Mouse (Mus musculus): ENCODE data around the gene Man1a2. TPM values are rescaled to one million over a fixed set of nuclear protein-coding genes. Genes with fewer than 3 reads are reported as not detected.
A peak's percentile ranks its signal among the peaks of the same experiment; 100 is the strongest.

Gene Man1a2
- total and polyA plus RNA-seq, 3 experiments: 27.1 to 261 (median 33.2) TPM

GRCm38 (mm10) chr3:100734482-100735154, 49.3 kb upstream of the Man1a2 start:
- H3K36me3 ChIP-seq (ENCODE audit: control insufficient read depth in 1 of 2, insufficient read depth in 2 of 2, low read length in 2 of 2): no peaks in the 10 kb centered on the region
- DNase-seq (ENCODE audit: low read depth, low spot score): peak; percentile 57
- no peaks in the 10 kb centered on the region for H3K79me2 ChIP-seq (ENCODE audit: control insufficient read depth, insufficient read depth, low read length, poor library complexity)
- peaks cover 0 to 3% of the 10 kb centered on the region in 2 experiments; a peak in 1 of 4 replicates for H3K27me3 ChIP-seq (ENCODE audit: control insufficient read depth in 1 of 2, insufficient read depth in 2 of 2, low read length in 2 of 2)
- H3K4me1 ChIP-seq (ENCODE audit: control insufficient read depth in 1 of 2, insufficient read depth in 2 of 2, low read length in 2 of 2): no peaks in the 10 kb centered on the region; a peak in 1 of 4 replicates
- TF ChIP-seq GABPA (IDR thresholded peaks at IDR 0.05; ENCODE audit: low read depth, low read length) (no peak), TBP (IDR thresholded peaks at IDR 0.05; ENCODE audit: low read depth, low read length) (0 out of 2 replicates have a peak, but pooled peaks have one; percentile 42)
- H3K27ac ChIP-seq (ENCODE audit: control insufficient read depth, low read depth, low read length): no peak overlapping the region
- no peaks in the 10 kb centered on the region for H3K9me3 ChIP-seq (replicated peaks; ENCODE audit: insufficient read depth, low read length)
- no peak overlapping the region for H3K4me3 ChIP-seq (ENCODE audit: control insufficient read depth in 1 of 2, insufficient read depth in 1 of 2, low read depth in 2 of 2, low read length in 2 of 2)
- no peak overlapping the region for H3K9ac ChIP-seq (ENCODE audit: control insufficient read depth, low read depth, low read length, poor library complexity, severe bottlenecking)

DNA sequence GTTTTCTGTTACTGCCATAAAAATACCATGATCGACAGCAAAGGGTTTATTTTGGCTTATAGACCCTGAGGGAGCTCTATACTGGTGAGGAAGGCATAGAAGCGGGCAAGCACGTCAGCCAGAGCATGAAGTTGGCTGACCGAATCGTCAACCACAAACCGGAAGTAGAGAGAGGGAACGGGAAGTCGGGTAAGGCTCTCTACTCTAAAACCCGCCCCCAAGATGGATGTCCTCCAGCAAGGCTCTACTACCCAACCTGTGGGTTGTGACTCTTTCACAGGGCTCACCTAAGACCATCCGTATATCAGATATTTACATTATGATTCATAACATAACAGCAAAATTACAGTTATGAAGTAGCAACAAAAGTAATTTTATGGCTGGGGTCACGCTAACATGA, 46.6 kb upstream of the Man1a2 start:
- H3K36me3 ChIP-seq (ENCODE audit: control insufficient read depth in 1 of 2, insufficient read depth in 2 of 2, low read length in 2 of 2): no peaks in the 10 kb centered on the region
- no peak overlapping the region for H3K4me3 ChIP-seq (ENCODE audit: control insufficient read depth in 1 of 2, insufficient read depth in 1 of 2, low read depth in 2 of 2, low read length in 2 of 2)
- no peaks in the 10 kb centered on the region; a peak in 1 of 4 replicates for H3K4me1 ChIP-seq (ENCODE audit: control insufficient read depth in 1 of 2, insufficient read depth in 2 of 2, low read length in 2 of 2)
- DNase-seq (ENCODE audit: low read depth, low spot score): no peak
- H3K27ac ChIP-seq (ENCODE audit: control insufficient read depth, low read depth, low read length): no peak overlapping the region
- no peak overlapping the region for H3K9ac ChIP-seq (ENCODE audit: control insufficient read depth, low read depth, low read length, poor library complexity, severe bottlenecking)
- H3K79me2 ChIP-seq (ENCODE audit: control insufficient read depth, insufficient read depth, low read length, poor library complexity): no peaks in the 10 kb centered on the region
- no peak for TF ChIP-seq NRF1 (IDR thresholded peaks at IDR 0.05; ENCODE audit: insufficient read depth, low read depth, low read length, poor library complexity, severe bottlenecking)
- no peak for TF ChIP-seq KAT2A (conservative IDR thresholded peaks at IDR 0.05; ENCODE audit: low read depth, low read length)
- no peak for TF ChIP-seq ETS1 (IDR thresholded peaks at IDR 0.05; ENCODE audit: low read depth, low read length)
- no peak for TF ChIP-seq MEF2A (IDR thresholded peaks at IDR 0.05; ENCODE audit: extremely low read depth, insufficient replicate concordance, low read depth, low read length, poor library complexity, severe bottlenecking)
- no peak for TF ChIP-seq POLR2A (IDR thresholded peaks at IDR 0.05; ENCODE audit: control insufficient read depth in 1 of 2, insufficient read depth in 1 of 2, low read depth in 1 of 2, low read length in 2 of 2, poor library complexity in 1 of 2)
- no peak for TF ChIP-seq TCF12 (IDR thresholded peaks at IDR 0.05; ENCODE audit: low read depth, low read length)
- no peak for TF ChIP-seq MXI1 (IDR thresholded peaks at IDR 0.05; ENCODE audit: low read depth, low read length)
- no peak for TF ChIP-seq ZKSCAN1 (IDR thresholded peaks at IDR 0.05; ENCODE audit: low read depth, low read length)
- no peak for TF ChIP-seq ZMIZ1 (IDR thresholded peaks at IDR 0.05; ENCODE audit: low read depth, low read length)
- no peaks in the 10 kb centered on the region for H3K9me3 ChIP-seq (replicated peaks; ENCODE audit: insufficient read depth, low read length)
- peaks cover 0 to 3% of the 10 kb centered on the region in 2 experiments; a peak in 1 of 4 replicates for H3K27me3 ChIP-seq (ENCODE audit: control insufficient read depth in 1 of 2, insufficient read depth in 2 of 2, low read length in 2 of 2)

DNA sequence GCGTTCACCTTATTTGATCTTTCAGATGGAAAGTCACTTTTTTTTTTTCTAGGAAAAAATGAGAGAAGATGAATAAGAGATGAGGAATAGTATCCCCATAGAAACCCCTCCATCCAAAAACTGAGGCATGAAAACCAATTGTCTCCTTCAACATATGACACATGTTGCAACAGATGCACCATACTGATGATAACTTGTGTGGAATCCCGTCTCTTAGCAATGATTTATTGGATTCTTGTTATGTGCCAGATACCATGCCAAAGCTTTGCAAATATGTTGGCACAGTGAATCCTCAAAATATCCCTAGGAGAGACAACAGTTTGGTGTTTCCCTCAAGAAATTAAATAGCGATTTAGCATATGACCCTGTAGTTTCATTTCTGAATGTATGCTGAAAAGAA, 46.0 kb upstream of the Man1a2 start:
- Histone ChIP-seq H3K36me3 (ENCODE audit: control insufficient read depth in 1 of 2, insufficient read depth in 2 of 2, low read length in 2 of 2) (peaks cover 0 to under 1% of the 10 kb centered on the region in 2 experiments; a peak in 2 of 4 replicates), H3K4me1 (ENCODE audit: control insufficient read depth in 1 of 2, insufficient read depth in 2 of 2, low read length in 2 of 2) (peaks cover 0 to 2% of the 10 kb centered on the region in 2 experiments; a peak in 2 of 4 replicates), H3K79me2 (ENCODE audit: control insufficient read depth, insufficient read depth, low read length, poor library complexity) (no peaks in the 10 kb centered on the region), H3K9me3 (replicated peaks; ENCODE audit: insufficient read depth, low read length) (no peaks in the 10 kb centered on the region), H3K9ac (ENCODE audit: control insufficient read depth, low read depth, low read length, poor library complexity, severe bottlenecking) (no peak overlapping the region), H3K4me3 (ENCODE audit: control insufficient read depth in 1 of 2, insufficient read depth in 1 of 2, low read depth in 2 of 2, low read length in 2 of 2) (no peak overlapping the region), H3K27ac (ENCODE audit: control insufficient read depth, low read depth, low read length) (no peak overlapping the region), H3K27me3 (ENCODE audit: control insufficient read depth in 1 of 2, insufficient read depth in 2 of 2, low read length in 2 of 2) (peaks cover 0 to 3% of the 10 kb centered on the region in 2 experiments; a peak in 1 of 4 replicates)
- DNase-seq (ENCODE audit: low read depth, low spot score): no peak
- TF ChIP-seq MEF2A (IDR thresholded peaks at IDR 0.05; ENCODE audit: extremely low read depth, insufficient replicate concordance, low read depth, low read length, poor library complexity, severe bottlenecking) (no peak), POLR2A (IDR thresholded peaks at IDR 0.05; ENCODE audit: control insufficient read depth in 1 of 2, insufficient read depth in 1 of 2, low read depth in 1 of 2, low read length in 2 of 2, poor library complexity in 1 of 2) (no peak), RAD21 (IDR thresholded peaks at IDR 0.05; ENCODE audit: low read depth, low read length) (no peak), POLR2AphosphoS5 (IDR thresholded peaks at IDR 0.05; ENCODE audit: borderline replicate concordance, low read depth, low read length) (no peak), RCOR1 (IDR thresholded peaks at IDR 0.05; ENCODE audit: low read depth, low read length) (no peak)
